10 mouse cellular contexts compared by ENCODE assay signal in the genomic region with DNA sequence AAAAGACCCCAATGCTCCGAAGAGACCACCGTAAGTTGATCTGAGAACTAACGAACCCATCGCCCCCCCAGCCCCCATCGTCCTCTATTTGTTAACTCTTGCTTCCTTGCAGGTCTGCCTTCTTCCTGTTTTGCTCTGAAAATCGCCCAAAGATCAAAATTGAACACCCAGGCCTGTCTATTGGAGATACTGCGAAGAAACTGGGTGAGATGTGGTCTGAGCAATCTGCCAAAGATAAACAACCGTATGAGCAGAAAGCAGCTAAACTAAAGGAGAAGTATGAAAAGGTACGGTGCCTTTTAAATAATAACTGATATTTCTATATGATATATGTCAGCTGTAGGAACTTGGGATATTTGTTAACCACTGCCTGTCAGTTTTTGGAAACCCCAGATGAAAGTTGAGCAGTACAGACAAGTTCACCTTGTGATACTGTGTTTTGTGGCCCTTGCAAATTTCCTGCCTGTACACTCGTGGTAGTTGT. TPM values are rescaled to one million over a fixed set of nuclear protein-coding genes. Genes with fewer than 3 reads are reported as not detected.
DNase-seq lines count a peak whose midpoint lies in the region; ATAC-seq and TF ChIP-seq lines count a peak whose summit lies in the region.
"Not testable (repeated sequence)": the region's sequence is repeated elsewhere in the genome, so short reads cannot be mapped to it uniquely, and the experiment has no call there.
"Had no signal": no experiment of that assay in that cellular context is flagged by ENCODE, and none has a peak within 500 bp of the region (broad histone marks: within the 10 kb centered on the region; RNA-seq: fewer than 3 reads in every experiment).

No protein-coding gene starts in this region.

- ATAC-seq in embryonic facial prominence, embryonic 14.5 days (ENCODE audit: low read depth); hindbrain, embryonic 16.5 days; limb, embryonic 11.5 days (ENCODE audit: insufficient number of reproducible peaks, low FRiP score, low TSS enrichment, low read depth); lung, embryonic 15.5 days (ENCODE audit: borderline replicate concordance, extremely low read depth, low FRiP score, low TSS enrichment): not testable (repeated sequence)

- H3K36me3 ChIP-seq in CH12.LX (replicated peaks in 1 of 2; ENCODE audit: control insufficient read depth in 1 of 2, insufficient read depth in 1 of 2, low read length in 1 of 2): peaks cover 32 to 40% of the 10 kb centered on the region in 2 experiments
- peaks cover 20% of the 10 kb centered on the region for H3K36me3 ChIP-seq in embryonic facial prominence, embryonic 14.5 days (ENCODE audit: control insufficient read depth, insufficient read depth, low read length)
- H3K36me3 ChIP-seq in heart, embryonic 10.5 days: peaks cover 42% of the 10 kb centered on the region
- not testable (repeated sequence) for H3K36me3 ChIP-seq in hindbrain, embryonic 16.5 days (ENCODE audit: control insufficient read depth, insufficient read depth, low read length); limb, embryonic 11.5 days (ENCODE audit: control insufficient read depth, insufficient read depth, low read length)
- H3K36me3 ChIP-seq in lung, embryonic 15.5 days: peaks cover 26% of the 10 kb centered on the region
- H3K36me3 ChIP-seq in thymus, adult 2 months (ENCODE audit: control insufficient read depth, insufficient read depth, low read length): peaks cover 26% of the 10 kb centered on the region

- H3K27ac ChIP-seq in CH12.LX (ENCODE audit: insufficient read depth, low read depth): peak overlapping the region; percentile 50; the same call in 1 of the 2 replicates
- peak overlapping the region; percentile 100; the same call in 1 of the 2 replicates for H3K27ac ChIP-seq in embryonic facial prominence, embryonic 14.5 days (replicated peaks; ENCODE audit: low read depth, low read length)
- H3K27ac ChIP-seq in heart, embryonic 10.5 days: peak overlapping the region; percentile 100
- H3K27ac ChIP-seq in hindbrain, embryonic 16.5 days (ENCODE audit: low read depth, low read length); limb, embryonic 11.5 days (replicated peaks; ENCODE audit: low read depth, low read length); lung, embryonic 15.5 days: not testable (repeated sequence)
- H3K27ac ChIP-seq in thymus, adult 2 months (ENCODE audit: control insufficient read depth, insufficient read depth, low read length): peak overlapping the region; percentile 59; the same call in 1 of the 2 replicates

- H3K9ac ChIP-seq in CH12.LX (ENCODE audit: insufficient read depth, low read depth): peak overlapping the region; percentile 100
- peak overlapping the region; percentile 100 for H3K9ac ChIP-seq in embryonic facial prominence, embryonic 14.5 days (ENCODE audit: low read depth, low read length)
- H3K9ac ChIP-seq in hindbrain, embryonic 16.5 days (ENCODE audit: low read depth, low read length): not testable (repeated sequence)
- H3K9ac ChIP-seq in limb, embryonic 11.5 days (ENCODE audit: low read length): peak overlapping the region; percentile 100
- peak overlapping the region; percentile 99 for H3K9ac ChIP-seq in lung, embryonic 15.5 days

- DNase-seq in CH12.LX (ENCODE audit: extremely low read depth); embryonic facial prominence, embryonic 14.5 days (ENCODE audit: low spot score); limb, embryonic 11.5 days (ENCODE audit: low spot score); thymus, adult 2 months: not testable (repeated sequence)
- peak; percentile 31 for DNase-seq in heart, embryonic 10.5 days (ENCODE audit: low spot score)
- DNase-seq in naive thymus-derived CD4-positive, alpha-beta T cell, adult 2 months (ENCODE audit: low read depth): peak; percentile 38

- dilution Hi-C loops in CH12.LX (cut with MboI; ENCODE audit: extremely low pct_ligation_motif_present, extremely low pct_unique_long_range_greater_than_20kb, low sequenced_read_pairs): not testable (repeated sequence)

- not testable (repeated sequence) for H3K9me3 ChIP-seq in CH12.LX (replicated peaks; ENCODE audit: low read length); embryonic facial prominence, embryonic 14.5 days (ENCODE audit: control insufficient read depth, low read length); heart, embryonic 10.5 days; hindbrain, embryonic 16.5 days (ENCODE audit: control insufficient read depth, low read length); limb, embryonic 11.5 days (ENCODE audit: control insufficient read depth, low read length); lung, embryonic 15.5 days

- peak overlapping the region; percentile 88 for H3K4me2 ChIP-seq in CH12.LX (ENCODE audit: insufficient read depth, low read depth, poor library complexity, severe bottlenecking)
- H3K4me2 ChIP-seq in embryonic facial prominence, embryonic 14.5 days (ENCODE audit: low read depth, low read length): peak overlapping the region; percentile 64
- peak overlapping the region; percentile 81 for H3K4me2 ChIP-seq in hindbrain, embryonic 16.5 days (ENCODE audit: low read length)
- H3K4me2 ChIP-seq in limb, embryonic 11.5 days (ENCODE audit: low read depth, severe bottlenecking): peak overlapping the region; percentile 67
- peak overlapping the region; percentile 61 for H3K4me2 ChIP-seq in lung, embryonic 15.5 days

- H3K4me3 ChIP-seq in CH12.LX (replicated peaks in 1 of 3; ENCODE audit: low read depth in 2 of 3, low read length in 2 of 3, poor library complexity in 1 of 3): peak overlapping the region; percentile 50 to 90 (median 88)
- H3K4me3 ChIP-seq in embryonic facial prominence, embryonic 14.5 days (ENCODE audit: low read depth, low read length): peak overlapping the region; percentile 70
- H3K4me3 ChIP-seq in heart, embryonic 10.5 days: peak overlapping the region; percentile 94
- peak overlapping the region; percentile 82 for H3K4me3 ChIP-seq in hindbrain, embryonic 16.5 days (ENCODE audit: low read length)
- H3K4me3 ChIP-seq in limb, embryonic 11.5 days (ENCODE audit: low read depth, low read length): peak overlapping the region; percentile 92
- peak overlapping the region; percentile 73 for H3K4me3 ChIP-seq in lung, embryonic 15.5 days
- H3K4me3 ChIP-seq in thymus, adult 2 months (ENCODE audit: control insufficient read depth, insufficient read depth, low read length): peak overlapping the region; percentile 75

- TF ChIP-seq EP300 in CH12.LX (IDR thresholded peaks at IDR 0.05; ENCODE audit: low read length): not testable (repeated sequence)

- peaks cover 23% of the 10 kb centered on the region for H3K79me2 ChIP-seq in CH12.LX (replicated peaks; ENCODE audit: control insufficient read depth, extremely low read depth, insufficient read depth, poor library complexity, severe bottlenecking)

- 10% methylated on average over 9 of the region's 10 CpGs for WGBS in embryonic facial prominence, embryonic 14.5 days
- 26% methylated on average over 10 of the region's 10 CpGs for WGBS in heart, embryonic 10.5 days
- 30% methylated on average over 10 of the region's 10 CpGs for WGBS in hindbrain, embryonic 16.5 days
- WGBS in limb, embryonic 11.5 days: 28% methylated on average over 9 of the region's 10 CpGs
- WGBS in lung, embryonic 15.5 days: 4% methylated on average over 10 of the region's 10 CpGs
- under 1% methylated on average over 10 of the region's 10 CpGs for WGBS in thymus, adult 2 months

- H3K27me3 ChIP-seq in CH12.LX (replicated peaks); embryonic facial prominence, embryonic 14.5 days (replicated peaks; ENCODE audit: control insufficient read depth, insufficient read depth, low read length); heart, embryonic 10.5 days (ENCODE audit: insufficient read depth, poor library complexity, severe bottlenecking); hindbrain, embryonic 16.5 days (replicated peaks; ENCODE audit: control insufficient read depth, insufficient read depth, low read length); limb, embryonic 11.5 days (ENCODE audit: control insufficient read depth, insufficient read depth, low read length); lung, embryonic 15.5 days; thymus, adult 2 months (ENCODE audit: control insufficient read depth, insufficient read depth, low read length): not testable (repeated sequence)

- TF ChIP-seq POLR2A in CH12.LX (IDR thresholded peaks at IDR 0.05; ENCODE audit: low read depth, low read length); thymus, adult 2 months (IDR thresholded peaks at IDR 0.05; ENCODE audit: control insufficient read depth, extremely low read depth, insufficient read depth, low read length, poor library complexity): not testable (repeated sequence)

- H3K4me1 ChIP-seq in CH12.LX (ENCODE audit: control insufficient read depth in 1 of 2, insufficient read depth in 2 of 2): peaks cover 2 to 16% of the 10 kb centered on the region in 2 experiments; a peak in 2 of 4 replicates
- H3K4me1 ChIP-seq in embryonic facial prominence, embryonic 14.5 days (ENCODE audit: control insufficient read depth, insufficient read depth, low read length); hindbrain, embryonic 16.5 days (ENCODE audit: control insufficient read depth, insufficient read depth, low read depth, low read length); limb, embryonic 11.5 days (ENCODE audit: control insufficient read depth, insufficient read depth, low read length); lung, embryonic 15.5 days; thymus, adult 2 months (replicated peaks; ENCODE audit: control insufficient read depth, insufficient read depth, low read length): not testable (repeated sequence)
- peaks cover 13% of the 10 kb centered on the region; the same call in 1 of the 2 replicates for H3K4me1 ChIP-seq in heart, embryonic 10.5 days

- not testable (repeated sequence) for TF ChIP-seq CTCF in CH12.LX (conservative IDR thresholded peaks at IDR 0.05 in 1 of 2, IDR thresholded peaks at IDR 0.05 in 1 of 2; ENCODE audit: low read depth in 2 of 2, low read length in 2 of 2); thymus, adult 2 months (IDR thresholded peaks at IDR 0.05; ENCODE audit: borderline replicate concordance, control insufficient read depth, extremely low read depth, insufficient read depth, low read length, poor library complexity)

- not testable (repeated sequence) for TF ChIP-seq RAD21 in CH12.LX (IDR thresholded peaks at IDR 0.05; ENCODE audit: low read depth, low read length)

- in situ Hi-C loops in CH12.LX (cut with MboI; ENCODE audit: low pct_ligation_motif_present, low pct_unique_long_range_greater_than_20kb, low sequenced_read_pairs): not testable (repeated sequence)

RNA-seq across cellular contexts. Expression of a gene that starts 1.5 kb away (rescaled TPM):
- total RNA-seq in CH12.LX (2012; rRNA removed) (144 and 160 TPM in 2 replicates), CH12.LX (2014; rRNA removed) (236 and 241 TPM in 2 replicates)
- polyA plus RNA-seq in CH12.LX (2012; ENCODE audit: insufficient read length, low read depth): 165 and 187 TPM in 2 replicates
- polyA plus RNA-seq in embryonic facial prominence, embryonic 14.5 days (2014; fragmentation: Nextera tagmentation; extraction: Ambion mirVana): 258 and 290 TPM in 2 replicates
- polyA plus RNA-seq in heart, embryonic 10.5 days (2016; fragmentation: Nextera tagmentation; extraction: Ambion mirVana): 284 and 384 TPM in 2 replicates
- 65.0 and 67.4 TPM in 2 replicates for polyA plus RNA-seq in hindbrain, embryonic 16.5 days (2015; fragmentation: Nextera tagmentation; extraction: Ambion mirVana)
- 597 and 671 TPM in 2 replicates for polyA plus RNA-seq in limb, embryonic 11.5 days (2014; fragmentation: Nextera tagmentation; extraction: Ambion mirVana)
- polyA plus RNA-seq in lung, embryonic 15.5 days (2015; fragmentation: Nextera tagmentation; extraction: Ambion mirVana): 404 and 413 TPM in 2 replicates
- polyA plus RNA-seq in thymus, adult 2 months (2012; rRNA removed): 64.0 and 93.8 TPM in 2 replicates

RNA-seq across cellular contexts. Expression of a gene that starts 25.6 kb away (rescaled TPM):
- total RNA-seq in CH12.LX (2012; rRNA removed) (37.1 and 38.1 TPM in 2 replicates), CH12.LX (2014; rRNA removed) (82.6 and 93.5 TPM in 2 replicates)
- 33.9 and 39.6 TPM in 2 replicates for polyA plus RNA-seq in CH12.LX (2012; ENCODE audit: insufficient read length, low read depth)
- 32.8 and 34.4 TPM in 2 replicates for polyA plus RNA-seq in embryonic facial prominence, embryonic 14.5 days (2014; fragmentation: Nextera tagmentation; extraction: Ambion mirVana)
- polyA plus RNA-seq in heart, embryonic 10.5 days (2016; fragmentation: Nextera tagmentation; extraction: Ambion mirVana): 45.3 and 66.4 TPM in 2 replicates
- 20.7 and 22.9 TPM in 2 replicates for polyA plus RNA-seq in hindbrain, embryonic 16.5 days (2015; fragmentation: Nextera tagmentation; extraction: Ambion mirVana)
- polyA plus RNA-seq in limb, embryonic 11.5 days (2014; fragmentation: Nextera tagmentation; extraction: Ambion mirVana): 93.7 and 97.7 TPM in 2 replicates
- 37.0 and 40.3 TPM in 2 replicates for polyA plus RNA-seq in lung, embryonic 15.5 days (2015; fragmentation: Nextera tagmentation; extraction: Ambion mirVana)
- 19.4 and 27.6 TPM in 2 replicates for polyA plus RNA-seq in thymus, adult 2 months (2012; rRNA removed)

RNA-seq across cellular contexts. Expression of a gene that starts 57.5 kb away (rescaled TPM):
- total RNA-seq in CH12.LX (2012; rRNA removed): not detected in 2 replicates
- total RNA-seq in CH12.LX (2014; rRNA removed): not detected in 2 replicates
- polyA plus RNA-seq in CH12.LX (2012; ENCODE audit: insufficient read length, low read depth): not detected in 2 replicates
- polyA plus RNA-seq in embryonic facial prominence, embryonic 14.5 days (2014; fragmentation: Nextera tagmentation; extraction: Ambion mirVana): 8.3 and 10.0 TPM in 2 replicates
- 0.20 and 0.21 TPM in 2 replicates for polyA plus RNA-seq in heart, embryonic 10.5 days (2016; fragmentation: Nextera tagmentation; extraction: Ambion mirVana)
- polyA plus RNA-seq in hindbrain, embryonic 16.5 days (2015; fragmentation: Nextera tagmentation; extraction: Ambion mirVana): 13.7 and 24.4 TPM in 2 replicates
- 1.1 and 1.4 TPM in 2 replicates for polyA plus RNA-seq in limb, embryonic 11.5 days (2014; fragmentation: Nextera tagmentation; extraction: Ambion mirVana)
- polyA plus RNA-seq in lung, embryonic 15.5 days (2015; fragmentation: Nextera tagmentation; extraction: Ambion mirVana): 0.97 and 1.8 TPM in 2 replicates
- 0.16 TPM in 1 of 2 replicates, not detected in the other for polyA plus RNA-seq in thymus, adult 2 months (2012; rRNA removed)
- polyA plus RNA-seq: activated CD4-positive, CD25-positive, alpha-beta regulatory T cell, adult 4 months; inflammation-experienced regulatory T-cells, adult 6 months had no signal
